Mouse (Mus musculus) embryo, embryonic 10 days (tissue): ENCODE measurements around the gene Islr.

Experiments
- DNase-seq: peaks from one replicate; pipeline ENCODE4 v3.0.0-alpha.2; 2015; ENCODE audit warnings: low spot score

Gene Islr

DNA sequence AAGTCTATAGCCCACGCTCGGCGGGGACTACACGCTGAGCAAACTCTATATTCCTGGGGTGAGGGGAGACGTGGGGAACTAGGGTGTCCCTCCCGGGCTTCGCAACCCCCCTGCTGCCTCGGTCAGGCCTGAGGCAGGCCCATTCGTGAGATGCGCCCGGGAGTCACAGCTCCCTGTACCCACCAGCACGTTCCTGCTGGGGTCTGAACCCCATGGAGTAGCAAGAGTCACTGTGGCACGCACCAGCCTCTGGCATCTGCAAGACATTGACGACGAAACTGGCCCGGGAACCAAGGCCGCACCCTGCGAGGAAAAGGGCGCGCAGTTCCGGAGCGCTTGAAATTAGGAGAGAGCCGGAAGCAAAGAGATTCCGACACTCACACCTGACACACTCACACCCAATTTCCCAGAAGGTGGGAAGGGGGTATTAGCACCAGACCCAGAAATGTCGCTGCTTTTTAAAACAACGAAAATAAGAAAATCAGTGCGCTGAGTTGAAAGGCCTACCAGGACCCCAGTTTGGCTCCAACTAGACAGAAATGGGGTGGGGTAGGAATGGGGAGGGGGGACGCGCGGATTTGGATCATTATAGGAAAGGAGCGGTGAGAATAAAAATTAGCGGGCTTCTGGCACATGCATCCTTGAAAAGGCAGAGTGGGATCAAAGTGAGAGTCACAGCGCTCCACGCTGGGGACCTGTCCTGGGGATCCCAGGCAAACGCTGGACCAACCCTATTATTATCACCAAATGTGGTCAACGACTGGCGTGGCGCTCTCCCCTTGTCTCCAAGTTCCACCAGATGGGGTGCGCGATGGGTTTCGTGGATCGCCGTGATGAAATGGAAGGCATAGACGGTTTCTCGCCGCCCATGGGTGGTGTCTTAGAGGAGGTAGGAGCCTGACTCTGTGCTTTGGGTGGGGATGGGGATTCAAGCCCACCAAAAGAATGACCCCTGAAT is 7.2 kb downstream of the Islr start:
- no peak for DNase-seq

DNA sequence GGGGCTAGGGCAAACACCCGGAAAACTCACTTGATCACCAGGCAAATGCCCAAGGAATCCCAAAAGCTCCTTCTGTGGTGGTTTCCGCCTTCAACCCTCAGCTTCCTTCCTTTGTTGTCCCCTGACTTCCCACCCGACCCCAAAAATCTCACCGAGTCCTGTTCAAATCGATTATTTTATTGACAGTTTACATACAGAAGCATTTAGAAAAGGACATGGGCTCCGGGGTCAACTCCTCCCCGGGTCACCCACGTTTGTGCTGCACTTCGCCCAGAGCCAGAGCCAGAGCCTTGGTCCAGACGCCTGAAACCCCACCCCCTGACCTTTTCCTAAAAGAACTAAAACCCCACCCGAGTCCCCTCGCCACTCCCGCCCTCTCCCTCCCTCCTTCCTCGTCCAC is 8.0 kb downstream of the Islr start:
- DNase-seq = no peak

DNA sequence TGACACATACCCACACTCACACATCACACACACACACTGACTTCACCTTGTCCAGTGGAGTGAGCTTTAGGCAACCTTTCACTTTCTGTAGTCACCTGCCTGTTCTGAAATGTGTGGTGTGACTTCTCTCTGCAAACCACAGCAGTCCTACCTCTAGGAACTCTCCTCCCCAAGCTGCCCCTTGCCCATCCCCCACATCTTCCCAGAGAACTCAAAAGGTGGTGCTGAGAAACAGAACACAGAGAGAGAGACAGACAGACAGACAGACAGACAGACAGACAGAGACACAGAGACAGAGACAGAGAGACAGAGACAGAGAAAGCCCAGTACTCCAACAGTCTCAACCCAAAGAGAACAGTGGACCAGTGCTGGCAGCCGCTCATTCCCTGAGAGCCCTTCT is 8.4 kb downstream of the Islr start:
- DNase-seq = no peak

DNA sequence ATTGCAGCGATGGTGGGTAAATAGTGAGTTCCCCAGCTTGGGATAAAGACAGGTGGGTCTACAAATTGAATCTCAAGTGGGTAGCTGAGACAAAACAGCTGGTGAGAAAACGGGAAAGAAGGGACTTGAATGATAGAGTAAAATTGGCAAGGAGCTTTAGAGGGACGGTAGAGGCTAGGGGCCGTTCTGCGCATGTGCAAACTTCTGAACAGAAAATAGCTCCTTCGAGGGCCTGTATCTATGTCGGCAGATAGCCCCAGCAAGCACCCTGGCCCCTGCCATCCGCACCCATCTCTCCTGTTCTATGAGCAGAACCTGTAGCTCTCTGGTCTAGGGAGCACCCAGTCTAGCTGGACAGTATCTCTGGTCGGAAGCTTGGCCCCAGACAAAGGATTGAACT is 9.9 kb downstream of the Islr start:
- no peak for DNase-seq

DNA sequence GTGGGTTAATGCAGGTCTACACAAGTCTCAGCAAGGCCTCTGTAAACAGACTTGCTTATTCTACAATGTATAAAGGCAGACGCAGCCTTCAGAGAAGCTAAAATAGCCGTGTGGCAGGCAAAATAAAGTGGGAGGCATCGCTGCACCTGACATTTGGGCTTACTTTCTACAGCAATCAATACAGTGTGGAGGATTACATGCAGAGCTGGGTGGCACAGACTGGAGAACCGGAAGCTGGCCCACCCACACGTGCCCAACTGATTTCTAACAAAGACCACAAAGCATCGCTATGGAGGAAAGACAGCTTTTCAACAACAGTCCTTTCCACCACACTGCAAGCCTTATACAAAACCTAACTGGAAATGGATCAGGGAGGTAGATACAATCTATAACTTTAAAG is 19.6 kb downstream of the Islr start:
- no peak for DNase-seq

DNA sequence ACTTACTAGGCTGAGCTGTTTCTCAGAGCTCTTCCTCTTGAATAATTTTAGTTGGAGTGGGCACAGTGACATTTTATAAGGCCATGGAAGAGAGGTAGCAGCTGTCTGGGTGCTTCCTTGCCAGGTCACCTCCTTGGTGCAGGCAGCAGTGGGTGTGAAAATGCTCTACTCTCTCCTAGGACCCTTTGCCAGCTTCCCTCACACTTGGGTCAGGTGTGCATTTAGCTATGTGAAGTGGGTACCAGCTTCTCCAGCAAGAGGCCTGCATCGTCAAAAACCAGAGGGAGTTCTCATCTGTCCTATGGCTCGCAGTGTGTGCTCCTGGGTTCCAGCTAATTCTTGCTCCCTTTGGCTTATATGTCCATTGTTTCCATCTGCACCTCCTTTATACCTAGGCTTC is 24.7 kb downstream of the Islr start:
- DNase-seq = no peak

DNA sequence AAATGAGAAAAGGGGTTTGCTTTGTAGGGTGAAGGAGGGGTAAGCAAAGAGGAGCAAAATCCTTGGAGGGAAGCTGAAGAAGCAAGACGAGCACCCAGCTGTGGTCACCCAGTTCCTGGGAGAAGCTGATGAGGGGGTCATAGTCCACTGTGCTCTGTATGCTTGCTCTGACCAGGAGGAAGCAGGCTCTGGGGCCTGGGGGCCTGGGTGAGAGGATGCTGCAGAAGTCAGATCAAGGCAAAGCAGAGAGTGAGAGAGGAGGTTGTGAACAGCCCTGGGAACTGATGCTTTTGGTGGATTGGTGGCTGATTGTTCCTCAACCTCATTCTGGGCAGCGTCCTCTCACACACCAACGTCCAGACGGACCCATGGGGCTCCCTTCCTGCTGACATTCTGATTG is 26.9 kb downstream of the Islr start:
- DNase-seq = no peak

DNA sequence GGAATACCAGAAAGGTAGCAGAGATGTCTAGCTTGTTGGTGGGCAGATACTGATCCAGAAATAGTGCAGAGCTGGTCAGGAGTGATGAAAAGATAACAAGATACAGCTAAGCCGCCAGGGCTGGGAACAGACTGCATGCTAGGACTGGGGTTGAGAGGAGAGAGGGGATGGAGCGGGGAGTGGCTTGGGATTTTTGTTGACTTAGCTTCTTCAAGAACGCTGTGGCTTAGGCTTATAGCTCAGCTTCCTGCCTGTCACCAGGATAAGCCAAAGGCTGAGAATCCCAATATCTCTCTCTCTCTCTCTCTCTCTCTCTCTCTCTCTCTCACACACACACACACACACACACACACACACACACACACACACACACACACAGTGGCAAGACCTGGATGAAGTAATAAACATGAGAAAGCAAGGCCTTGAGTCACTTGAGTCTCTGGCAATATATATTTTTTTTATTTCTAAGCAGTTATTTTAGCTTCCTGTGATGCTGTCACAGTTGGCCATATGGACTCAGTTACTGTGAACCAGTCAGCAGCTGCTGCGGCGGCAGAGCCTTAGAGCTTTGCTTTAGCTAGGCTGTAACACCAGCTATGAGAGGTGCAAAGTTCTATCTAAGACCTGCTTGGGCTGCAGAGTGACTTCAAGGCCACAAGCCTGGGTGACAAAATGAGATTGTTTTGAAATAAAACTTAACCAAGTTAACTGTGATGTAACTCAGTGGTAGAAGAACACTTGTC is 28.2 kb downstream of the Islr start:
- DNase-seq = no peak

DNA sequence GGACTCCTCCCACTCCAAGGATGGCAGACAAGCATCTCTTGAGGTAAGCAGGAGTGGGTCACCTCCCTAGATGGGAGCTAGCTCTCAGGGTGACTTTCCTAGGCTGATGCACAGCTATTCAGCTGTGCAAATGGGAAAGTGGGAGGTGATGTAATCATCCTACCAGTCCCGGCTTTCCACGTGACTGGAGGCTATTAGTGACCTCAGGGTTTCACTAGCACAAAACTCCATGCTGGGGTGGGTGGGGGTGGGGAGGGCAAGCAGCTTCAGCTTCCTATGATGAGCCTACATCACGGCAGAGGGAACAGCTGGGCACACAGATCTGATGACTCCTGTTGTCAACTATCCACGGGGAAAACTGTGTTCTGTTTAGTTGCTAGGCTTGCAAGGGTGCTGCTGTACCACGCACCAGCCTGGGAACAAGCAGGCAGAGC is 29.3 kb downstream of the Islr start:
- no peak for DNase-seq

DNA sequence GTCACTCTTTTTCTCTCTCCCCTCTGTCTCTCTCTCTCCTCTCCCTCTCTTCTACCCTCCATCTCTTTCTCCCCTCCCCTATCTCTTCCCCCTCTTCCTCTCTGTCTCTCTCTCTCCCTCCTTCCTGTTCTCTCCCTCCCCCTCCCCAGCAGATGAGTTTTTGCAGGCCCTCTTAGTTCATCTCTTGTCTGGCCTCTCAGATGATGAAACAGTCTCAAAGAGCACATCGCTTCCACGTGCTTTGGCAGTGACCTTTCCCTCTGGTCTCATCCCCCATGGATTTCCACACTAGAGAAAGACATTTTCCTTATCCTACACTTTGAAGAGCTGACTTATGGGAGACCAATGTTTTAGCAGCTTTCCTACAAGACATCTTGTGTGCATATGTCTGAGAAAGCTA is 31.2 kb downstream of the Islr start:
- DNase-seq = no peak

DNA sequence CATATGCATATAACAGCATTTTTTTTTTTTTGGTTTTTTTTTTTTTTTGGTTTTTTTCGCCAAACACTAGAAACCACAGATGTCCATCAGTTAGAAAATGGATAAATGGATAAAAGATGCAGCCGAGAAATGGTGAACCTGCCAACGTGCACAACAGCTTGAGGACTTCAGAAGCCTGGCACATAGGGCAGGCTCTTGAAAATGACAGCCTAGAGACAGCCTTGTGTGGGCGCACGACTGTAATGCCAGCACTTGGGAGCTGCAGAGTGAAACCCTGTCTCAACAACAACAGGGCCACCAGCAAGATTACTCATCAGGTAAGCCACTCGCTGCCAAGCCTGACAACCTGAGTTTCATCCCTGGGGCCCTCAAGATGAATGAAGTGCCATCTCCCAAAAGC is 34.7 kb downstream of the Islr start:
- DNase-seq = no peak

DNA sequence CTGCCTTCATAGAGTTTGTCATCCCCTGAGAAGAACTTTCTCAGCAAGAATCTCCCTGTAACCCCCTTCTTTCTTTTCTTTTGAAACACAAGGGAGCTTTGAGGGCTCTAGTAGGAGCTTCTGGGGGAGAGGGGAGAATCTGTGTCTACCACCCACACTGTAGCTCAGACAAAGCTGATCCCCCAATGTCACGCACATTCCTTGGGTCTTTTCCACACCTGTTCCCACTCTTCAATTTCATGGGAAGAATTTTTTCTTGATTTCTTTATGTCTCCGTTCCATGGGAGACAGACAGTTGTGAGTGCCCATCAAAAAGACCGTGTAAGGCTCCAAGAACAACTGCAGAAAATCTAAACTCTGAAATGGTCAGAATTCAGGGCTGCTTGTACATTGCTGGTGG is 35.2 kb downstream of the Islr start:
- DNase-seq = no peak

DNA sequence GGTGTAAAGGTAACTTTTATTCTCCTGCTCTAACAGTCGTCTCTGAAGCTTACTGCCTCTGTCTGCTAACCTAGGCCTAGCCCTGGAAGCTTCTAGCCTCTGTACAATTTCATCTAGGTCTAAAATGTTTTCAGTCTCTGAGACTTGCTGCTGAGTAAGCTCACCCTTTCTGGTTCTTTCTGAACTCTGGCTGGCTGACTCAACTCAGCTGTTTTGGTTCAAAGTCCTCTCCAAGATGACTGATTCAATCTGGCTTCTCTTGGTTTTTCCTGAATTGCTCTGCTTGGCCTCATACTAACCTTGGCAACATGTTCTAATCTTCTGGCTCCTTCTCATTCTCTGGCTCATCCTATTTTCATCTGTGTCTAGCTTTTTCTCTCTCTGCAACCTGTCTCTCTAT is 38.3 kb downstream of the Islr start:
- DNase-seq = no peak

DNA sequence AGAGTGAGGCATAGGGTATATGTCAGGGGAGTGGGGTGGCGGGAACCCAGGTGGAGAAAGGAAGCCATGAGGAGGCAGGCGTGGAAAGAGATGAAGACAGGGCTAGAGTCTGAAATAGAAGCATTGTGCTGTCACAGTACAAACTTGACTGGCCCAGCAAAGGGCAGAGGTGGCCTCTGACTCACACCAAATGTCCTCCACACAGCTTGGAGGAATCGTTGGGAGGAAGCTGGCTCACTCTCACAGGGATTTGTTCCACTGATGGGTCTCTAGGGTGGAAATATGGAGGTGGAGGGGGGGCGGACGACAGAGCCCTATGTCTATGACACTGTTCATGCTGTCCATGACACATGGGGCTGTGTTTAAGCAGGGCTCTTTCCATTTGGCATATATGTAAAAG is 41.0 kb downstream of the Islr start:
- no peak for DNase-seq

DNA sequence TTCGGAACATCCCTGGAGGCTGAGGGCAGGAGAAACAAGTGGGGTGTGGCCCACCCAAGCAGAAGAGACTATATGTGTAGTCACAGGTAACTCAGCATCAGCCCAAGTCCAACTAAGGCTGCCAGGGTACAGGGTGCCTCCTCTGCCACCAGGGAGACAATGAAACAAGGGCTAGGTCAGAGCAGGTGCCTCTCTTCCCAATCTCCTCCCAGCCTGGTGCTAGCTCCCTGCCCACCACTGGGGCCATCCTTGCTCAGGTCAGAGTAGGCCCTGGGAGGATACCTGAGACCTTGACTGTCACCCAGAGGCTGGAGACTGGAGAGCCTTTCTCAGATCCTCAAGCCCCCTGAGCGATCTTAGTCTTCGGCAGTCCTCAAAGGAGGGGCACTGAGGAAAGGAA is 41.9 kb downstream of the Islr start:
- no peak for DNase-seq

DNA sequence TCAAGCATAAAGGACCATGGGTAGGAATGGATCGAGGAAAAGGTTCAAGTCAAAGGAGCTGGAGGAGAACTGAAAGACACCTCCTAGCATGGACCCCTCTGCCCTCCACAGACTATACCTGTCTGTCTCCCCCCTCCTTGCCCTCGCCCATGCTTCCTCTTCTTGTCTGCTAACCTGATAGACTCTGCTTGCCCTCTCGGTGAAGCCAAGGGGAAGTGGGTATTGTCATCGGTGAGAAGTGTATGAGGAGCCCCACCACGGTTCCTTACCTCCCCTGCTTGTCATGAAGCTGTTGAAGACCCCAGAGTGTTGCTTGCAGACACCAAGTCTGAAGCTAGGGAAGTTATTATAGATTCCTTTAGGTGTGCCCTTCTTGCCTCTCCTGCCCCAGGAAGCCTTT is 43.8 kb downstream of the Islr start:
- no peak for DNase-seq

DNA sequence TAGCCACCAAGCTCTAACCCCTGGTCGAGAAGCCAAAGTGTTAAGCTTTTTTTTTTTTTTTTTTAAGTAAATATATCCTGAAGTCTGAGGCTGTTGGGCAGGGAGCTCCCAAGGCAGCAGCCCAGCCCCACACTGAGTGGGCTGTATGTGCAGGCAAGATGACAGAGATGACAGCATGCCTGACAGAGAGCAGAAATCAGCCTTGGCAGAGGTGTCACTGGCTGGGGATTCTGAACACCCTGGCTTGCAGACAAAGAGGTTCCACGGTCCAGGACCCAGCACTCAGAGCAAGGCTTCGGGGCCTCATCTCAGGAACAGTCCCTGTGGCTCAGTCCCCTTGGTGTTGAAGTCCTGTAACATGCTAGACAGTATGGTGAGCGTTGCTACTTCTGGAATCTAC is 44.3 kb downstream of the Islr start:
- no peak for DNase-seq

DNA sequence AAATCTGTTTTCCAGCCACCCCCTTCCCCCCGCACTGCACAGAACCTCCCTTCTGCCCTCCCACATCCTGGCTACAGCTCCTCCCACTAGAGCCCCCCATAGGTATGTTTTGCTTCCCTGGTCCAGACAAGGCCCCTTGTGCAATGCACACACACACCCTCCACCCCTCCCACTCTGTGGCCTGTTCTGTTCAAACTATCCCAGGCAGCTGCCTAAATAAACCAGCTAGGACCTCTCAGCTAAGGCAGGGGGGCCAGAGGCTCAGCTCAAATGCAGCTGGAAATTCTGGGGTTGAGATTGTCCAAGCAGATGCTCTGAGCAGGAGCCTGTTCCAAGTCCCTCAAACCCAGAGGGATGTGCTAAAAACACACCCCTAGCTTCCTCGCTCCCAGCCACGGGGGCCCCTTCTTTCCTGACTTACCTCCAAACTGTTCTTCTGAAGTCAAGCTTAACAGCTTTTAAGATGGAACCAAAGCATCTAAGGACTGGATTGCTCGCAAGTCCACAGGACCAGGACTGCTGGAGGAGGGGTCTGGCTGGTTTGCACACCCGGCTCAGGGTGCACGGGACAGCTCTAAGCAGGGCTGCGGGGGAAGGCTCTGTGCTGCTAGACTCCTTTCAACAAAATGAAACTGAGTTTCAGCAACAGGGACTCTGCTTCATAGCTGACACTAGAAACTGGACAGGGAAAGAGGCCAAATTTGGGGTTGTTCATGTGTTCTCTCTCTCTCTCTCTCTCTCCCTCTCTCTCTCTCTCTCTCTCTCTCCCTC is 45.4 kb downstream of the Islr start:
- DNase-seq = peak; percentile 60

DNA sequence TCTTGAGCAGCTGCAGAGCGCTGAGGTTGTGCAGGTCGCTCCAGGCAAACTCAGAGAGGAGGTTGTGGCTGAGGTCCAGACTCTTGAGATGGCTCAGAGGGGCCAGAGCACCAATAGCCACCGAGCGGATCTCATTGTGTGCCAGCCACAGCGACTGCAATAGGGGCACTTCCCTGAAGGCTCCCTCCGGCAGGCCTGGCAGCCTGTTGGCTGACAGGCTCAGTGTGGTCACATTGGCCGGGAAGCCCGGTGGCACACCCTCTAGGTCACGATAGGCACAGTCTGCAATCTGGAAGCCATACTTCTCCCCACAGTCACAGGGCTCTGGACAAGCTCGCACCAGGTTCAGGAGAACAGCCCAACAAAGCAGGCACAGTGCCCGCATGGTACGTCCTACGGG is 46.3 kb downstream of the Islr start:
- DNase-seq = no peak

DNA sequence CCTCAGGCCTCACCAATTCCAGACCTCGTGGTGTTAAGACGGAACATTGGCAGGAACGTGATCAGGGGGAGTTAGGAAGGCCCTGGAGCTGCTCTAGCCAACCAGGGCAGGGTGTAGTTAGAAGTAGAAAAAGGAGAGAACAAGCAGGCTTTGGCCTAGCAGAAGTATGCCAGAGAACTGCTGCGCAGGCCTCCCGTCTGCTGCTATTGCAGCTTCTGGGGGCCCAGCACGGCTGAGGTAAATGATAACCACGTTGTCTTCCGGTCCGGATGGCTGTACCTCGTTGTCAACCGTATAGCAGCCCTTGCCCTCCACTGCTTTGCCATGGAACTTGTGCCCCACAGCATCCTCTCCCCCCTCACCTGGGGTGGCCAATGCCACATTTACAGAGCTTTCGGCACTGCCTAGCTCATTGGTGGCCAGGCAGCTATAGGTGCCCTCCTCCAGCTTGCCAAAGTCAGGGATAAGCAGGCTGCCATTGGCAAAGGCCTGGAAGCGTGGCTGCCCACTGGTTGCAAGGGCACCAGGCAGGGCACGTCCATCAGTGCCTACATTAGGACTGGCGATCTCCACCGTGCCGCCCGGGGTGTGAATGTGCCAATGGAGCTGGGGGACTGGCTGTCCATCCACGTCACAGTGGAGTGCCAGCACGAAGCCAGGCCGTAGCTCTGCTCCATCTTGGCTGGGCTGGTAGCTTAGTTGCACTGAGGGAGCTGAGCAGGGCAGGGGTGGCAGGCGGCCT is 47.1 kb downstream of the Islr start:
- no peak for DNase-seq

DNA sequence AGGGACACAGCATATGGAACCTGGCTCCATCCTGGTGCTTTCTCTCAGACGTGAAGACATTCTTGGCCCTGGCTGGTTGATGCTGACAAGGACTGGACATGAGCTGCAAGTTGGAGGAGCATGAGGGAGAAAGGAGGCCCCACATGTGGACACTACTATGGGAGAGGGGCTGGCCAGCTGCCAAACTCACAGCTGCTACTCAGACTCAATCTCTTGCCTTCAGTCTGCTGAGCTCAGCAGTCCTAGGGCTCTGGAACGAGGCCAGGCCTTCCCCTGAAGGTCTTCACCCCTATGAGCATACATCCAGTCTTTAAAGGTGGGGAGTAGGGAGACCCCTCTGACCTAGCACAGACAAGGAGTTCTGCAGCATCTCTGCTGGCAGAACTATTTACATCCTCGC is 48.7 kb downstream of the Islr start:
- no peak for DNase-seq

DNA sequence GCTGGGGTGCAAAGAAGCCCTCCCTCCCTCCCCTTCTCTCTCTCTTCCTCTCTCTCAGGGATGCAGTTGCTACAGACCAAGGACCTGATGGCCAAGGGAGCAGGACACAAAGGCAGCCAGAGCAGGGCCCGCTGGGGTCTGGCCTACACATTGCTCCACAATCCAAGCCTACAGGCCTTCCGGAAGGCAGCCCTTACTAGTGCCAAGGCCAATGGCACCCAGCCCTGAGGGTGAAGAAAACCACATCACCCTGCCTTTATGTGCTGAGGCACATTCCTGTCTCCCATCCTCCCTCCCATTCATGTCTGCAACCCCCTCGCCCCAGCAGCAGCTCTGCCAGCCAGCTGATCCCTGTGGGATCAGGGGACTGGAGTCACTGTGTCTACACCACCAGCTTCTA is 51.0 kb downstream of the Islr start:
- no peak for DNase-seq
